Mouse (Mus musculus) gonadal fat pad, adult 2 months (tissue): ENCODE results near the gene Cttnbp2nl. TPM values are rescaled to one million over a fixed set of nuclear protein-coding genes. Genes with fewer than 3 reads are reported as not detected.

Experiments used
- DNase-seq: peaks from one replicate; pipeline ENCODE4 v3.0.0-alpha.2; 2012; ENCODE audit warnings: low read depth
- polyA plus RNA-seq: library from polyadenylated mRNA; depleted of rRNA; stranded (reverse); fragments of >200 nt; gene quantifications from 2 replicates; pipeline ENCODE4 v1.2.3, GENCODE M21; 2012

Gene Cttnbp2nl
- polyA plus RNA-seq, 1 experiment, result 3.9 TPM

- no peak for DNase-seq
Measured at GRCm38 (mm10) chr3:105014908-105015307, 38.0 kb downstream of the Cttnbp2nl start.

DNA sequence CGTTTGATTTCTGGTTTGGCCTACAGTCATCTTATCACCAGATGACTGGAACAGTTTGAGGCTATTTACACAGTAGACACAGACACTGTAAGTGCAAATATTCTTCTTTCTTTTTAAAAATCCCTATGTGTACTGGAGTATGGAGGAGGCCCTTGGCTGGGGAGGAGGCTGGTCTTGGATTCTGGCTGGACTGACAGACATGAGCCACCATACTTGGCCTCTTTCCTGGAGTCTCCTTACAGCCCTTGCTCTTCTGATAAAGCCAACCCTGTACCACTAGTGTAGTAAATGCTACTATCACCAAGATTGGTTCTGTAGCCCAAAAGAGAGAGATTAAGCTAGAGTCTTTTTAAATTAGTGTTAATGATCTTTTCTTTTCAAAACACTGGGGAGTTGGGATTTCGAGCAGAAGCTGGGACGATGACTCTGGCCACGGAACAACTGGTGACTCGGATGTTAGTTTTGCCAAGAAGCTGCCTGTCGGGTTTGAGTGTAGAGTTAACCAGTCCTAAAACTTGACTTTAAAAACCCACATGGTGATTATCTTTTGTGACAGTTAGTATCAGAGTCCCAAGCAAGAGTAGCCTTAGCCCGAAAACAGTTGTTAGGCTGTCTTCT, 40.1 kb downstream of the Cttnbp2nl start:
- no peak for DNase-seq

- DNase-seq, result no peak
Measured at GRCm38 (mm10) chr3:105011883-105012282, 41.1 kb downstream of the Cttnbp2nl start.

- DNase-seq, result no peak
Measured at GRCm38 (mm10) chr3:105010681-105011339, 42.1 kb downstream of the Cttnbp2nl start.

DNA sequence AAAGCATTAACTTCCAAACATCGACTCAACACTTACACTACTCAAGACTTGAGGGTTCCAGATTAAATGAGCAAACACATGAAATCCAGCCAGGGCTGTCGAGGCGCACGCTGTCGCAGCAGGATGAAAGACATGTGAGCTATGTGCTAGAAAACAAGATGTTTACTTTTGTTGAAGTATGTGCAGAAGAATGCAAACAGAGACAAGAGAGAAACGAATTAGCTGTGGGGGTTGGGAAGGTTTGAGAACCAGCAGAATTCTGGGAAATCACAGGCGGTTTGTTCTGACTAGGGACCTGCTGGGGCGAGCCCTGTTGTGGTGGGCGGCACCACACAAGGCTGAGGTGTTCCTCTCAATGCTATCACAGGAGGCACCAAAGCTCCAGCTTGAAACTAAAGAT, 44.9 kb downstream of the Cttnbp2nl start:
- DNase-seq, result no peak

GRCm38 (mm10) chr3:105006101-105006500, 46.8 kb downstream of the Cttnbp2nl start:
- DNase-seq, result no peak

DNA sequence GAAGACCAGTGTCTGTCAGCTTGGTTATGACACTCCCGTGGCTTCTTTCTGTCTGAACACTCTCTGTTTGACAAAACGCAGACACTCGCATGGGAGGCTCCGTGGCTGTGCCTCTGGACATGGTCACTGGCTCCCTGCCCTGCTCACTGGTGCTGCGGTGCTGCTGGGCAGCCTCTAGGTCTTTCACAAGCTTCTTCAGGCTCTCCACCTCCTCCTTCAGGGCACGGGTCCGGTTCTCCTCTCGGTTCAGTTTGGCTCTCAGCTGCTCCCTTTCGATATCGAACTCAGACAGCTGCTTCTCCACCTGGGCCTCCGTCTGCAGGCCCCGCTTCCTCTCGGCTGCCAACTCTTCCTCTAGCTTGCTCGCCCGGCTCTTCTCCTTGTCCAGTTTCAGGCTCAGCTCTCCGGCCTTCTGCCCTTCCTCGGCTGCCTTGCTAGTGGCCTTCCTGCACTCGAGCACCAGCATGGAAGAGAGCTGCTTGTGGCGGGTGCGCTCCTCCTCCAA, 47.3 kb downstream of the Cttnbp2nl start:
- no peak for DNase-seq

DNA sequence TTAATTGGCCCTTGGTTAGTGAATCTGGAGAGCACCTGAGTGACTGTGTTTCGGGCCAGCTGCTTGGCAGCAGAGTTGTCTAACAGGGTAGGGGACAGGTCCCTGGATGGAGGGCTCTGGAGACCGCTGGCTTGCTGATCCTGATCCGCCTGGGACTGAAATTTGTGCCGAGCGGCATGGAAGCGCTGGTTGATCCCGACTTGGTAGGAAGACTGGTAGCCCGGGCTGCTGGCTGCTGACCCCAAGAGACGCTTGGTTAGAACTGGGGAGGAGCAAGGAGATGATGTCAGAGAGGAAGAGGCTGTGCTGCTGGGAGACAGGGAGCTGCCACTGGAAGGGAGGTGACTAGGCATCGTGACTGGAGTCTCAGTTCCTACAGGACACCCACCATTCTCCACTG, 47.9 kb downstream of the Cttnbp2nl start:
- no peak for DNase-seq

DNA sequence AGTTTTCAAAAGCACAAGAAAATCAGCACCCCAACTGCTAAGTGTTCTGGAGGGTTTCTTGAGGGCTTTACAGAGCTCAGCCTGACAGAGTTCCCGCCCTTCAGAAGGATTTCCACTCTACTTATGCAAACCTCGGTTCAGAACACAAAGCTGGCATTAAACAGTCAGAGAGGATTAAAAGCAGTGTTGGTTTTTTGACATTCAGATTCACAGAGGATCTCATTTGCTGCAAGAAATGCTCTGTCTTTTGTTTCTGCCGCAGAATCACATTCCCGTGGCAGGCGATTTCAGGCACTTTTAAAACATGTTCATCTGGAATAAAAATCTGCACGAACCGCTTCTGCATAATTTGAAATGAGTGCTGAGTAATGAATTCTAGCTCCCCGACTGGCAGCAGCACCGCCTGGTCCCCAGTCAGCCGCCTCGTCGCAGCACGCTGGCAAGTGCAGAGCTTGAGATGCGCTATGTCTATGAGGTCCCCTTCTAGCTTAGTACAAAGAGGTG, 48.9 kb downstream of the Cttnbp2nl start:
- no peak for DNase-seq

GRCm38 (mm10) chr3:105001374-105001773, 51.6 kb downstream of the Cttnbp2nl start:
- no peak for DNase-seq

GRCm38 (mm10) chr3:105000561-105000960, 52.4 kb downstream of the Cttnbp2nl start:
- no peak for DNase-seq

DNA sequence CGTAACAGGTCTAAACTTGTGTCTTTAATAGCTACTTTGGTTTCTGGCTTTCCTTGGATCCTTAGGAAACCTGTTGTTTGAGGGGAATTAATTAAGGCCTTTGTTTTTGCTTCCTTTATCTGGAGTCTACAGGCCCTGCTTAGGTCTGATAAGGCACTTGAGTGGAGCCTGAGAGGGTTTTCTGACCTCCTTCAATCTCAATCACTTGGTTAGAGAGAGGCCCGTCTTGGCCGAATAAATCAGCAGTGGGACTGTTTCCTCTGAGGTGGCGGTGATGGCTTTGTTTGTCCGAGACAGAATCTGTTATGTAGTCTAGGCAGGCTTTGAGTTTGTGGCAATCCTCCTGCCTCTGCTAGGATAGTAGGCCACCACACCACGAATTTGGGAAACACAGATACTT, 55.4 kb downstream of the Cttnbp2nl start:
- DNase-seq, result no peak

- no peak for DNase-seq
Measured at GRCm38 (mm10) chr3:104995707-104996106, 57.2 kb downstream of the Cttnbp2nl start.

DNA sequence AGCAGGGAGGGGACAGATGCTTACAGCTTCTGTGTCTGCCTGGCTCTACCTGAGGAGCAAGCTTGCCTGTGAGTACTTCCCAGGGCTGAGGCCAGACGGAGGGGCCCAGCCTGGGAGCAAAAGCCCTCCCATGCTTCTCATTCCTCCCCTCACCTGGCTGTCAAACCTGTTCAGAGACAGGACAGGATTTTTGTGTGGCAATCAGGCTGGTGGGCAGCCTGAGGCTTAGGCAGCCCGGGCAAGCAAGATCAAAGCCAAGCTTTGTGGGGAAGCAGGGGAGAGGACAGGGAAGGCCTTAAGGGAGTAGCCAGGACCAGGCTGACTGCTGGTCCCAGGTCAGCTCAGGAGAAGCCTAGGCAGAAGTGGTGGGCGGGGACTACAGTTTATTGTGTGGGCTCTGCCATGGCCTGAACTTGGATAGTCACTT, 58.5 kb downstream of the Cttnbp2nl start:
- DNase-seq, result no peak

- no peak for DNase-seq
Measured at GRCm38 (mm10) chr3:104993800-104994199, 59.1 kb downstream of the Cttnbp2nl start.

DNA sequence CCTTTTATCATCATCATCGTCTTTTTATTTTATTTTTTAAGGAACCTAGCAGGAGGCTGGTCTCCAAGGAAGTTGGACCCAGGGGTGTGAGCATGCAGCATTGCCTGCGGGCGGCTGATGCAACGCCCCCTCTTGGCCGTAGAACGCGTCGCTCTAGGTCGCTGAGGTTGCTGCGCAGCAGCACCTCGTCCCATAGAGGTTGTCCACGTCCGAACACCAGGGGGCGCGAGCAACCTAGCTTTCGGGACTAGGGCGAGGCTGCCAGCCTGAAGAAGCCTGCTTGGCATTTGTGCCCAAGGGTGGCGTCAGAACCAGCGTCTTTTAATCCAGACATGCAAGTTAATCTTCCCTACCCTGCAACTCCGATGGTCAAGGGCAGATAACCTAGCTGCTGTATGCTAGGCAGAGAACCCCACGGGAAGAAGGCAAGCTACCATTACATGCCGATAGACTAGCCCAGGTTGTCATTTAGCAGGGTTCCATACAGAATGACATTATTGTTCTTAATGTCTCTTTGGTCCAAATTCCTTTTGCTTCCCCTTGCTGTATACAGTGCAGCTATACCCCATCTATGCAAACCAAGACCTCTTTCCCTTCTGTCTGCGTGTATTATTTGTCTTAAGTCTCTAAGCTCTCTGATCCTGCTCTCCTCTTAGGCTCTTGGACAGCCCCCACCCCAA, 60.1 kb downstream of the Cttnbp2nl start:
- peak; percentile 41 for DNase-seq

DNA sequence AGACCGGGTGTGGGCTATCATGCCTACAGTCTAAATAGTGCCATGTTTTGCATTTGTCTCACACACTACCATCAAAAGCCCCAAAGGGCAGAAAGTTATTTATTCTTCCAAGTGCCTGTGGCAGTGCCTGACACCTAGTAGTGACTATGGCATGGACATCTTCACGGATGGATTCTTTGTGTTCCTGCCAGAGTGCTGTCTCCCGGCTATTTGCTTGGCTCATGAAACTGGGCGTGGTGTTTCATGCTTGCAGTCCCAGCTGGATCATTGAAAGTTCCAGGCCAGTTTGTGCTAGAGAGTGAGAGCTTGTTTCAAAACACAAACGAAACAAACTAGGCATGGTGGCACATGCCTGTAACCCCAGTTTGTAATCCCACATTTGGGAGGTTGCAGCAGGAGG, 61.2 kb downstream of the Cttnbp2nl start:
- no peak for DNase-seq

DNA sequence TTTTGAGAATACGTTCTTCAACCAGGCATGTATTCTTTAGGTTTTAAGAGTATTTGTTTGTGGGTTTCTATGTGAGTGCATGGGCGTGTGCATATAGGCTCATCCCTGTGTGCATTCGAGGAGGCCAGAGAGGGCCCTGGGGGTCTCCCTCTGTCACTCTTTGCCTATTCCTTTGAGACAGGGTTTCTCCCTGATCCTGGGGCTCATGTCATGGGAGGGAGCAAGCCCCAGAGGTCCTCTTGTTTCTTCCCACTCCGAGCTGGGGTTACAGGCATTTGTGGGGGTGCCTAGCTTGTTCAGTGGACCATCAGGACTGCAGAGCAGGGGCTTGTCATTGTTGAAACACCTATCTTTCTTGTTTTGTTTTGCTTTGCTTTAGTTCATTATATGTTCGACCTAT, 65.1 kb downstream of the Cttnbp2nl start:
- no peak for DNase-seq

- DNase-seq, result no peak
Measured at GRCm38 (mm10) chr3:104979735-104980134, 73.2 kb downstream of the Cttnbp2nl start.

DNA sequence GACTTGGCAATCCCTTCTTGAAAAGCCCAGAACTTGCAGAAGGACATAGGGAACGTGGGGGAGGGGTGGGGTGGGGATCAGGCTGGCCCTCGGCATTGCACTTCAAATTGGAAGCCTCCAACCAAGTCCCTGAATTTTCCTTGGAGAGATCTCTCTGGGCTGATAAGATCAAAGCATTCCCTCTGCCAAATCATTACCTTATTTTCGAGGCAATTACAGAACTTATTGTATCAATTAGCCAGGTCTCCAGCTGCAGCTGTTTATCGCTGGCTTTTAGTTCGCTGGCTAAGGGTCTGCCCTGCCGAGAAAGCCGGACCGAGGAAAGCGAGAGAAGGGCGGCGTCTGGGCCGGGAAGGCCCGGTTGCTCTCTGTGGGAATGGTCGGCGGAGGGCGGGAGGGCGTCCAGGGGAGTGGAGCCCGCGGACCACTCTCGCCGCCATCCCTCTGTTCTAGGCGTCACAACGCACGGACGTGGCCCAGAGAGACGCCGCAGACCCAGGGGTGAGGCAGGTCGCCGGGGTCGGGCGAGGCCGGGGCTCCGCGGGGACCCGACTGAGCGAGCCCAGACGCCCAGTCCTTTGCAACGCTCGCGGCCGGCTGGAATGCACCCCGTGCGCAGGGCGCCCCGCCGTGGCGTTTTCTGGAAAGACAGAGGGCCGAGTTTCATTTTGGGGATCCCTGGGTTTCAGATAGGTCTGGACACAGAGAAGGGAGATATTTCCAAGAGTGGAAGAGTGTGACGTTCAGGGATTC, 85.2 kb downstream of the Cttnbp2nl start:
- DNase-seq, result no peak

DNA sequence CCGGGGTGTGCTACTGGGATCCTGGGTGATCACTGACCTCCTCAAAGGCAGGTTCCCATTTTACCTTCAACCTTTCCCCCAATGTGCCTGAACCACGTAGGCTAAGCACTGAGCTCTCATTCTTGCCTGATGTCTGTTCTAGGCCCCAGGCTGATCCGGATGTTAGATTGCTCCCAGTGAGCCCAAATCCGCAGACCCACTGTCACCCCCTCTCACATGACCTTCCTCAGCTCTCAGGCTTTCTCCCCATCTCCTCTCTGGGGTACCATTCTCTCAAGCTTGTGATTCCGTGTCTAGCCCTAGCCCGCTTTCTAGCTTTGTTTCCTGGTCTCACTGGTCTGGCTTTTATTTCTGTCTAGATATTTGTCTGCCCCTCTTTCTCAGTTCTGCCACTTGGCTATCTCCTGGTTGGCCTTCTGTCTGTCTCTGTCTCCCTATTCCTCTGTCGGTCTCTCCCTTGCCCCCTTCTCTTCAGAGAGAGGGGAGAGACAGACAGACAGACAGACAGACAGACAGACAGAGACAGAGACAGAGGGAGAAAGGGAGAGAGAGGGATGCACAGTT, 86.9 kb downstream of the Cttnbp2nl start:
- no peak for DNase-seq
